Mouse (Mus musculus): ENCODE data around the gene Ptcd2.

Ptcd2 gene

GRCm38 (mm10) chr13:99304365-99304764, 40.1 kb downstream of the Ptcd2 start:
- no peak for DNase-seq (ENCODE audit: low read depth)

- no peak for DNase-seq (ENCODE audit: low read depth)
Measured at GRCm38 (mm10) chr13:99303846-99304245, 40.7 kb downstream of the Ptcd2 start.

GRCm38 (mm10) chr13:99299921-99300320, 44.6 kb downstream of the Ptcd2 start:
- DNase-seq (ENCODE audit: low read depth) = no peak

GRCm38 (mm10) chr13:99294176-99294575, 50.3 kb downstream of the Ptcd2 start:
- DNase-seq (ENCODE audit: low read depth) = no peak

GRCm38 (mm10) chr13:99290766-99291165, 53.7 kb downstream of the Ptcd2 start:
- no peak for DNase-seq (ENCODE audit: low read depth)

GRCm38 (mm10) chr13:99287786-99288185, 56.7 kb downstream of the Ptcd2 start:
- no peak for DNase-seq (ENCODE audit: low read depth)

- DNase-seq (ENCODE audit: low read depth) = no peak
Measured at GRCm38 (mm10) chr13:99287207-99287606, 57.3 kb downstream of the Ptcd2 start.

GRCm38 (mm10) chr13:99285241-99285640, 59.3 kb downstream of the Ptcd2 start:
- no peak for DNase-seq (ENCODE audit: low read depth)

- DNase-seq (ENCODE audit: low read depth) = no peak
Measured at GRCm38 (mm10) chr13:99284400-99285160, 59.9 kb downstream of the Ptcd2 start.

- no peak for DNase-seq (ENCODE audit: low read depth)
Measured at GRCm38 (mm10) chr13:99283916-99284315, 60.6 kb downstream of the Ptcd2 start.

GRCm38 (mm10) chr13:99282961-99283360, 61.5 kb downstream of the Ptcd2 start:
- no peak for DNase-seq (ENCODE audit: low read depth)

- no peak for DNase-seq (ENCODE audit: low read depth)
Measured at GRCm38 (mm10) chr13:99279351-99279750, 65.2 kb downstream of the Ptcd2 start.

GRCm38 (mm10) chr13:99278511-99278910, 66.0 kb downstream of the Ptcd2 start:
- no peak for DNase-seq (ENCODE audit: low read depth)

GRCm38 (mm10) chr13:99277521-99277920, 67.0 kb downstream of the Ptcd2 start:
- DNase-seq (ENCODE audit: low read depth) = no peak

GRCm38 (mm10) chr13:99272046-99272445, 72.5 kb downstream of the Ptcd2 start:
- no peak for DNase-seq (ENCODE audit: low read depth)

Data from c-Kit-positive CD71-positive TER-119-negative erythroid progenitor cells, embryonic 14.5 days (primary cell).